Mouse (Mus musculus): ENCODE data around the gene Csf2rb.

DNA sequence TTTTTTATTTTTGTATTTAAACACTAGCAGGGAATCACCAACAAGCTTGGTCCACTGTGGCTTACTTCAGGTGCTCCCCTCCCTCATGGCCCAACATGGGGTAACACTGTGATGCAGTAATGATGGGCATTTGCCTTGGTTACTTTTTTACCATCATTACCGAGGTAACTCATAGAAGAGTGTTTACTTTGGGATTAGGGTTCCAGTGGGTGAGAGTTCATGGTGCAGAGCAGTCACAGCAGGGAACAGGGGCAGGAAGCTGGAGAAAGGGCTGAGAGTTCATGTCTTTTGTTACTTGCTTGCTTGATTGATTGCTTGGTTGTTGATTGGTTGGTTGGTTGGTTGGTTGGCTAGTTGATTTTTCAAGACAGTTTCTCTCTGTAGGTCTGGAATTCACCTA lies 18.1 kb downstream of the Csf2rb start:
- no peak for TF ChIP-seq TAL1 (IDR thresholded peaks at IDR 0.05; ENCODE audit: low read length)
- no peak for TF ChIP-seq GATA1 (IDR thresholded peaks at IDR 0.05; ENCODE audit: low read length)
